Comparison of ENCODE assay signal across 25 mouse cellular contexts in genomic region chr11:100767871-100768270, GRCm38 (mm10). TPM values are rescaled to one million over a fixed set of nuclear protein-coding genes. Genes with fewer than 3 reads are reported as not detected.
DNase-seq lines count a peak whose midpoint lies in the region; ATAC-seq and TF ChIP-seq lines count a peak whose summit lies in the region.
"Had no signal": no experiment of that assay in that cellular context is flagged by ENCODE, and none has a peak within 500 bp of the region (broad histone marks: within the 10 kb centered on the region; RNA-seq: fewer than 3 reads in every experiment).

No protein-coding gene starts in this region.

- no peak overlapping the region for H3K27ac ChIP-seq in kidney, embryonic 14.5 days (ENCODE audit: low read depth, low read length)
- H3K27ac ChIP-seq in kidney, adult 2 months (ENCODE audit: insufficient read depth, low read depth, low read length): no peak overlapping the region
- no peak overlapping the region for H3K27ac ChIP-seq in kidney, embryonic 15.5 days
- H3K27ac ChIP-seq: embryonic facial prominence, embryonic 10.5 days; embryonic facial prominence, embryonic 12.5 days; forebrain, embryonic 13.5 days had no signal

- peak; percentile 54 for DNase-seq in kidney, adult 11 months
- peak; percentile 80 for DNase-seq in kidney, adult 2 months
- peak; percentile 64 for DNase-seq in kidney, adult 9 months
- DNase-seq in kidney, postnatal 4 days: no peak
- DNase-seq in kidney, postnatal 36 days: peak; percentile 54 to 83
- DNase-seq: adrenal gland, adult 8-10 months; adrenal gland, postnatal 14 days; adrenal gland, postnatal 36 days; B cell, adult 2 months; cerebellum, adult 11-12 months; cerebellum, adult 2 months; cerebellum, adult 9-10 months; cerebellum, postnatal 10 days; cerebellum, postnatal 25 days had no signal

- H3K4me3 ChIP-seq in kidney, embryonic 14.5 days (ENCODE audit: low read length): no peak overlapping the region
- H3K4me3 ChIP-seq in kidney, adult 2 months (ENCODE audit: insufficient read depth, low read depth, low read length): no peak overlapping the region
- no peak overlapping the region for H3K4me3 ChIP-seq in kidney, embryonic 15.5 days (replicated peaks)
- H3K4me3 ChIP-seq: embryonic facial prominence, embryonic 10.5 days; embryonic facial prominence, embryonic 12.5 days; forebrain, embryonic 13.5 days had no signal

- H3K9me3 ChIP-seq in kidney, embryonic 14.5 days (ENCODE audit: control insufficient read depth, low read length): no peaks in the 10 kb centered on the region
- H3K9me3 ChIP-seq in kidney, embryonic 15.5 days (replicated peaks): no peaks in the 10 kb centered on the region
- H3K9me3 ChIP-seq: embryonic facial prominence, embryonic 10.5 days; embryonic facial prominence, embryonic 12.5 days; forebrain, embryonic 13.5 days; G1E had no signal

- 86% methylated on average over 5 of the region's 5 CpGs for WGBS in kidney, embryonic 14.5 days
- 75% methylated on average over 5 of the region's 5 CpGs for WGBS in kidney, adult 2 months
- WGBS in kidney, embryonic 15.5 days: 85% methylated on average over 5 of the region's 5 CpGs

- H3K27me3 ChIP-seq in kidney, embryonic 14.5 days (ENCODE audit: control insufficient read depth, insufficient read depth, low read length): no peaks in the 10 kb centered on the region
- no peaks in the 10 kb centered on the region for H3K27me3 ChIP-seq in kidney, adult 2 months (replicated peaks; ENCODE audit: control insufficient read depth, insufficient read depth, low read length)
- peaks cover 2% of the 10 kb centered on the region; the same call in 1 of the 2 replicates for H3K27me3 ChIP-seq in kidney, embryonic 15.5 days
- H3K27me3 ChIP-seq: forebrain, embryonic 13.5 days had no signal

- H3K9ac ChIP-seq in kidney, embryonic 14.5 days (ENCODE audit: low read depth, low read length): no peak overlapping the region
- no peak overlapping the region for H3K9ac ChIP-seq in kidney, embryonic 15.5 days
- H3K9ac ChIP-seq: embryonic facial prominence, embryonic 12.5 days; forebrain, embryonic 13.5 days had no signal

- H3K4me2 ChIP-seq in kidney, embryonic 14.5 days (replicated peaks; ENCODE audit: low read depth, low read length): no peak overlapping the region
- no peak overlapping the region for H3K4me2 ChIP-seq in kidney, embryonic 15.5 days
- H3K4me2 ChIP-seq: embryonic facial prominence, embryonic 12.5 days; forebrain, embryonic 13.5 days had no signal

- no peak for TF ChIP-seq POLR2A in kidney, adult 2 months (IDR thresholded peaks at IDR 0.05; ENCODE audit: low read depth, low read length)

- H3K4me1 ChIP-seq in kidney, embryonic 14.5 days (ENCODE audit: control insufficient read depth, insufficient read depth, low read length): 0 out of 2 replicates have a peak, but pooled peaks cover 5% of the 10 kb centered on the region
- peaks cover 19% of the 10 kb centered on the region; the same call in 1 of the 2 replicates for H3K4me1 ChIP-seq in kidney, adult 2 months (ENCODE audit: control insufficient read depth, insufficient read depth, low read length)
- peaks cover 7% of the 10 kb centered on the region for H3K4me1 ChIP-seq in kidney, embryonic 15.5 days
- H3K4me1 ChIP-seq: forebrain, embryonic 13.5 days had no signal

- no peaks in the 10 kb centered on the region for H3K36me3 ChIP-seq in kidney, embryonic 14.5 days (ENCODE audit: control insufficient read depth, insufficient read depth, low read length)
- H3K36me3 ChIP-seq in kidney, adult 2 months (ENCODE audit: control insufficient read depth, insufficient read depth, low read length): no peaks in the 10 kb centered on the region
- no peaks in the 10 kb centered on the region for H3K36me3 ChIP-seq in kidney, embryonic 15.5 days
- H3K36me3 ChIP-seq: embryonic facial prominence, embryonic 10.5 days; embryonic facial prominence, embryonic 12.5 days had no signal

- ATAC-seq in kidney, embryonic 14.5 days (ENCODE audit: low FRiP score, low TSS enrichment): no peak
- ATAC-seq in kidney, embryonic 15.5 days (replicated peaks; ENCODE audit: low FRiP score): no peak
- ATAC-seq: activated CD4-positive, CD25-positive, alpha-beta regulatory T cell, adult 4 months; CD4-positive, CD25-positive, alpha-beta regulatory T cell, adult 4 months; forebrain, embryonic 13.5 days; Patski had no signal

- no peak for TF ChIP-seq CTCF in kidney, adult 2 months (conservative IDR thresholded peaks at IDR 0.05; ENCODE audit: insufficient read depth, insufficient read length, low read depth, low read length)

RNA-seq across cellular contexts. Expression of gene Ghdc, which starts 2.9 kb away (rescaled TPM):
- 3.6 and 4.5 TPM in 2 replicates for polyA plus RNA-seq in kidney, embryonic 14.5 days (2014; fragmentation: Nextera tagmentation; extraction: Ambion mirVana)
- 30.4 and 31.8 TPM in 2 replicates for polyA plus RNA-seq in kidney, adult 2 months (2012; rRNA removed)
- polyA plus RNA-seq in kidney, embryonic 15.5 days (2015; fragmentation: Nextera tagmentation; extraction: Ambion mirVana): 6.7 and 7.9 TPM in 2 replicates

RNA-seq across cellular contexts. Expression of gene Hcrt, which starts 5.1 kb away (rescaled TPM):
- not detected in 2 replicates for polyA plus RNA-seq in kidney, embryonic 14.5 days (2014; fragmentation: Nextera tagmentation; extraction: Ambion mirVana)
- polyA plus RNA-seq in kidney, adult 2 months (2012; rRNA removed): not detected in 2 replicates
- not detected in 2 replicates for polyA plus RNA-seq in kidney, embryonic 15.5 days (2015; fragmentation: Nextera tagmentation; extraction: Ambion mirVana)
- polyA plus RNA-seq: activated CD4-positive, CD25-positive, alpha-beta regulatory T cell, adult 4 months; CD4-positive, CD25-positive, alpha-beta regulatory T cell, adult 4 months; cerebellum, adult 2 months; embryonic facial prominence, embryonic 10.5 days; embryonic facial prominence, embryonic 12.5 days; embryonic facial prominence, embryonic 14.5 days; forebrain, embryonic 11.5 days; forebrain, embryonic 13.5 days; G1E; Patski had no signal

RNA-seq across cellular contexts. Expression of gene Kcnh4, which starts 8.1 kb away (rescaled TPM):
- polyA plus RNA-seq in kidney, embryonic 14.5 days (2014; fragmentation: Nextera tagmentation; extraction: Ambion mirVana): 0.07 TPM in 1 of 2 replicates, not detected in the other
- 0.04 and 0.08 TPM in 2 replicates for polyA plus RNA-seq in kidney, adult 2 months (2012; rRNA removed)
- polyA plus RNA-seq in kidney, embryonic 15.5 days (2015; fragmentation: Nextera tagmentation; extraction: Ambion mirVana): 0.10 TPM in 1 of 2 replicates, not detected in the other
- polyA plus RNA-seq: CD4-positive, CD25-positive, alpha-beta regulatory T cell, adult 4 months; G1E had no signal

RNA-seq across cellular contexts. Expression of gene Rab5c, which starts 29.9 kb away (rescaled TPM):
- polyA plus RNA-seq in kidney, embryonic 14.5 days (2014; fragmentation: Nextera tagmentation; extraction: Ambion mirVana): 46.8 and 92.8 TPM in 2 replicates
- 445 and 472 TPM in 2 replicates for polyA plus RNA-seq in kidney, adult 2 months (2012; rRNA removed)
- polyA plus RNA-seq in kidney, embryonic 15.5 days (2015; fragmentation: Nextera tagmentation; extraction: Ambion mirVana): 29.5 and 32.3 TPM in 2 replicates

RNA-seq across cellular contexts. Expression of gene Hspb9, which starts 54.2 kb away (rescaled TPM):
- 0.47 TPM in 1 of 2 replicates, not detected in the other for polyA plus RNA-seq in kidney, embryonic 14.5 days (2014; fragmentation: Nextera tagmentation; extraction: Ambion mirVana)
- 0.48 and 0.49 TPM in 2 replicates for polyA plus RNA-seq in kidney, adult 2 months (2012; rRNA removed)
- 0.27 TPM in 1 of 2 replicates, not detected in the other for polyA plus RNA-seq in kidney, embryonic 15.5 days (2015; fragmentation: Nextera tagmentation; extraction: Ambion mirVana)
- polyA plus RNA-seq: cerebellum, adult 2 months; embryonic facial prominence, embryonic 12.5 days; embryonic facial prominence, embryonic 14.5 days; forebrain, embryonic 13.5 days had no signal

Comparison
In these comparisons a context has a peak if more than half of its experiments do, and no peak if none do; other contexts are left out.
1. DNase-seq: peak in kidney, adult 11 months (single experiment), kidney, adult 2 months (single experiment), kidney, adult 9 months (single experiment) and kidney, postnatal 36 days (2 of 2); none in kidney, postnatal 4 days (0 of 2).